Mouse (Mus musculus): ENCODE data around the gene Morc3. TPM values are rescaled to one million over a fixed set of nuclear protein-coding genes. Genes with fewer than 3 reads are reported as not detected.
A peak's percentile ranks its signal among the peaks of the same experiment; 100 is the strongest.
"Not testable (repeated sequence)": the region's sequence is repeated elsewhere in the genome, so short reads cannot be mapped to it uniquely, and the experiment has no call there.

Gene Morc3
- polyA plus RNA-seq, 1 experiment from 2014 or later = 34.5 TPM

GRCm38 (mm10) chr16:93821706-93822105 lies 10.2 kb upstream of the Morc3 start:
- no peak overlapping the region for H3K9ac ChIP-seq
- 79% methylated on average over 3 of the region's 3 CpGs for WGBS
- H3K4me1 ChIP-seq = peaks cover 1% of the 10 kb centered on the region; the same call in 1 of the 2 replicates
- no peak overlapping the region for H3K4me3 ChIP-seq (replicated peaks)
- no peak for ATAC-seq (ENCODE audit: insufficient read depth, low FRiP score, low read depth)
- no peaks in the 10 kb centered on the region for H3K27me3 ChIP-seq (replicated peaks)
- no peaks in the 10 kb centered on the region for H3K36me3 ChIP-seq
- no peaks in the 10 kb centered on the region for H3K9me3 ChIP-seq
- H3K27ac ChIP-seq = no peak overlapping the region
- no peak overlapping the region for H3K4me2 ChIP-seq

- ATAC-seq (ENCODE audit: insufficient read depth, low FRiP score, low read depth); H3K36me3 ChIP-seq; H3K4me2 ChIP-seq; H3K4me1 ChIP-seq; H3K9me3 ChIP-seq; H3K4me3 ChIP-seq (replicated peaks); H3K27ac ChIP-seq; H3K27me3 ChIP-seq (replicated peaks); H3K9ac ChIP-seq: not testable (repeated sequence)
- WGBS = 78% methylated on average over 5 of the region's 8 CpGs
These were observed 9.3 kb upstream of the Morc3 start for GRCm38 (mm10) chr16:93822433-93823225.

- WGBS = 81% methylated on average over 4 of the region's 4 CpGs
- H3K9ac ChIP-seq = no peak overlapping the region
- no peaks in the 10 kb centered on the region for H3K36me3 ChIP-seq
These were observed 7.1 kb upstream of the Morc3 start for GRCm38 (mm10) chr16:93824799-93825198.

GRCm38 (mm10) chr16:93825463-93825862 lies 6.5 kb upstream of the Morc3 start:
- H3K36me3 ChIP-seq = no peaks in the 10 kb centered on the region
- no peaks in the 10 kb centered on the region for H3K4me1 ChIP-seq
- H3K9me3 ChIP-seq = no peaks in the 10 kb centered on the region
- ATAC-seq (ENCODE audit: insufficient read depth, low FRiP score, low read depth) = no peak
- H3K27ac ChIP-seq = no peak overlapping the region
- H3K9ac ChIP-seq = no peak overlapping the region
- H3K4me2 ChIP-seq = no peak overlapping the region
- H3K4me3 ChIP-seq (replicated peaks) = no peak overlapping the region
- 92% methylated on average over 4 of the region's 4 CpGs for WGBS
- H3K27me3 ChIP-seq (replicated peaks) = no peaks in the 10 kb centered on the region

More at GRCm38 (mm10) chr16:93824799-93825198, 7.1 kb upstream of the Morc3 start:
- Histone ChIP-seq H3K9me3 (no peaks in the 10 kb centered on the region), H3K27ac (no peak overlapping the region), H3K4me1 (no peaks in the 10 kb centered on the region), H3K4me3 (replicated peaks) (no peak overlapping the region), H3K4me2 (no peak overlapping the region), H3K27me3 (replicated peaks) (no peaks in the 10 kb centered on the region)
- no peak for ATAC-seq (ENCODE audit: insufficient read depth, low FRiP score, low read depth)

- Histone ChIP-seq H3K9ac (no peak overlapping the region), H3K27me3 (replicated peaks) (no peaks in the 10 kb centered on the region), H3K4me2 (no peak overlapping the region), H3K9me3 (no peaks in the 10 kb centered on the region), H3K4me1 (no peaks in the 10 kb centered on the region), H3K4me3 (replicated peaks) (no peak overlapping the region), H3K27ac (no peak overlapping the region), H3K36me3 (no peaks in the 10 kb centered on the region)
- 63% methylated on average over 11 of the region's 11 CpGs for WGBS
- no peak for ATAC-seq (ENCODE audit: insufficient read depth, low FRiP score, low read depth)
These were observed 5.9 kb upstream of the Morc3 start for GRCm38 (mm10) chr16:93826054-93826453.

GRCm38 (mm10) chr16:93826478-93826877 lies 5.4 kb upstream of the Morc3 start:
- WGBS = 50% methylated on average over 5 of the region's 5 CpGs
- not testable (repeated sequence) for H3K4me2 ChIP-seq; H3K36me3 ChIP-seq; H3K9ac ChIP-seq; H3K27ac ChIP-seq; H3K27me3 ChIP-seq (replicated peaks); H3K9me3 ChIP-seq; H3K4me1 ChIP-seq; ATAC-seq (ENCODE audit: insufficient read depth, low FRiP score, low read depth); H3K4me3 ChIP-seq (replicated peaks)

- Histone ChIP-seq H3K27me3 (replicated peaks) (no peaks in the 10 kb centered on the region), H3K36me3 (no peaks in the 10 kb centered on the region), H3K9ac (no peak overlapping the region), H3K4me2 (no peak overlapping the region), H3K4me3 (replicated peaks) (no peak overlapping the region), H3K27ac (no peak overlapping the region), H3K4me1 (no peaks in the 10 kb centered on the region), H3K9me3 (no peaks in the 10 kb centered on the region)
- no peak for ATAC-seq (ENCODE audit: insufficient read depth, low FRiP score, low read depth)
- WGBS = 85% methylated on average over 6 of the region's 6 CpGs
These were observed 5.0 kb upstream of the Morc3 start for GRCm38 (mm10) chr16:93826909-93827308.

GRCm38 (mm10) chr16:93829526-93829925 lies 2.4 kb upstream of the Morc3 start:
- H3K4me2 ChIP-seq = no peak overlapping the region
- WGBS = 94% methylated on average over 15 of the region's 15 CpGs
- no peaks in the 10 kb centered on the region for H3K9me3 ChIP-seq
- peaks cover 11% of the 10 kb centered on the region for H3K4me1 ChIP-seq
- no peak for ATAC-seq (ENCODE audit: insufficient read depth, low FRiP score, low read depth)
- no peak overlapping the region for H3K4me3 ChIP-seq (replicated peaks)
- no peaks in the 10 kb centered on the region for H3K36me3 ChIP-seq
- H3K27ac ChIP-seq = no peak overlapping the region
- H3K27me3 ChIP-seq (replicated peaks) = no peaks in the 10 kb centered on the region
- H3K9ac ChIP-seq = no peak overlapping the region

- Histone ChIP-seq H3K9me3 (no peaks in the 10 kb centered on the region), H3K4me3 (replicated peaks) (no peak overlapping the region), H3K36me3 (no peaks in the 10 kb centered on the region), H3K27me3 (replicated peaks) (no peaks in the 10 kb centered on the region), H3K27ac (no peak overlapping the region), H3K4me1 (peaks cover 15% of the 10 kb centered on the region), H3K4me2 (no peak overlapping the region), H3K9ac (no peak overlapping the region)
- no peak for ATAC-seq (ENCODE audit: insufficient read depth, low FRiP score, low read depth)
- 83% methylated on average over 9 of the region's 9 CpGs for WGBS
These were observed 1.9 kb upstream of the Morc3 start for GRCm38 (mm10) chr16:93830071-93830470.

GRCm38 (mm10) chr16:93830916-93831315 lies 1.0 kb upstream of the Morc3 start:
- Histone ChIP-seq H3K4me1 (peaks cover 16% of the 10 kb centered on the region), H3K36me3 (no peaks in the 10 kb centered on the region), H3K27me3 (replicated peaks) (no peaks in the 10 kb centered on the region), H3K9me3 (no peaks in the 10 kb centered on the region), H3K27ac (no peak overlapping the region), H3K9ac (no peak overlapping the region), H3K4me2 (no peak overlapping the region), H3K4me3 (replicated peaks) (no peak overlapping the region)
- 79% methylated on average over 5 of the region's 5 CpGs for WGBS
- ATAC-seq (ENCODE audit: insufficient read depth, low FRiP score, low read depth) = no peak

- Histone ChIP-seq H3K27me3 (replicated peaks) (no peaks in the 10 kb centered on the region), H3K27ac (peak overlapping the region; percentile 97), H3K36me3 (no peaks in the 10 kb centered on the region), H3K4me3 (replicated peaks) (peak overlapping the region; percentile 96), H3K4me1 (peaks cover 18% of the 10 kb centered on the region), H3K9ac (peak overlapping the region; percentile 97), H3K9me3 (no peaks in the 10 kb centered on the region), H3K4me2 (peak overlapping the region; percentile 82)
- peak; percentile 57; the same call in 1 of the 2 replicates for ATAC-seq (ENCODE audit: insufficient read depth, low FRiP score, low read depth)
- under 1% methylated on average over 49 of the region's 69 CpGs for WGBS
These were observed 743 bp downstream of the Morc3 start for GRCm38 (mm10) chr16:93832451-93833276.

GRCm38 (mm10) chr16:93833551-93833950 lies 1.6 kb downstream of the Morc3 start:
- Histone ChIP-seq H3K9me3 (no peaks in the 10 kb centered on the region), H3K27me3 (replicated peaks) (no peaks in the 10 kb centered on the region), H3K27ac (no peak overlapping the region), H3K4me3 (replicated peaks) (peak overlapping the region; percentile 96), H3K9ac (no peak overlapping the region), H3K4me1 (peaks cover 18% of the 10 kb centered on the region), H3K4me2 (peak overlapping the region; percentile 82), H3K36me3 (no peaks in the 10 kb centered on the region)
- WGBS = 93% methylated on average over 6 of the region's 6 CpGs
- ATAC-seq (ENCODE audit: insufficient read depth, low FRiP score, low read depth) = no peak

Measured in stomach, embryonic 15.5 days (tissue).